Mouse (Mus musculus) forebrain, embryonic 15.5 days (tissue): ENCODE results near the gene Nfatc2ip. TPM values are rescaled to one million over a fixed set of nuclear protein-coding genes. Genes with fewer than 3 reads are reported as not detected.
"Not testable (repeated sequence)": the region's sequence is repeated elsewhere in the genome, so short reads cannot be mapped to it uniquely, and the experiment has no call there.

Experiments
- ATAC-seq: fragments of 200-750 bp; cut with Nextera tagmentation; replicated peaks from 2 replicates; pipeline ENCODE4 v1.8.0; 2017; ENCODE audit warnings: mild to moderate bottlenecking, moderate TSS enrichment, moderate library complexity
- H3K27ac ChIP-seq: fragments of 300-500 bp; sonication (generic); replicated peaks from 2 replicates; pipeline ENCODE4 v1.5.1; 2015; ENCODE audit warnings: mild to moderate bottlenecking, inconsistent platforms
- H3K27me3 ChIP-seq: fragments of 300-500 bp; sonication (generic); 2 replicates; pipeline ENCODE4 v1.6.1; 2015; ENCODE audit warnings: inconsistent platforms
- H3K36me3 ChIP-seq: fragments of 300-500 bp; sonication (generic); 2 replicates; pipeline ENCODE4 v1.6.1; 2015; ENCODE audit warnings: mild to moderate bottlenecking, inconsistent platforms
- H3K4me1 ChIP-seq: fragments of 300-500 bp; sonication (generic); 2 replicates; pipeline ENCODE4 v1.6.1; 2015; ENCODE audit warnings: inconsistent platforms
- H3K4me2 ChIP-seq: fragments of 300-500 bp; sonication (generic); replicated peaks from 2 replicates; pipeline ENCODE4 v1.6.1; 2015; ENCODE audit warnings: mild to moderate bottlenecking, inconsistent platforms
- H3K4me3 ChIP-seq: fragments of 300-500 bp; sonication (generic); 2 replicates; pipeline ENCODE4 v1.5.1; 2015; ENCODE audit warnings: mild to moderate bottlenecking, inconsistent platforms
- H3K9ac ChIP-seq: fragments of 300-500 bp; sonication (generic); replicated peaks from 2 replicates; pipeline ENCODE4 v1.6.1; 2015; ENCODE audit warnings: mild to moderate bottlenecking, inconsistent platforms
- H3K9me3 ChIP-seq: fragments of 300-500 bp; sonication (generic); 2 replicates; pipeline ENCODE4 v1.6.1; 2016; ENCODE audit warnings: inconsistent platforms
- WGBS: fragments of 180-500 bp; shearing (Covaris S2); methylation state at CpG from one replicate; pipeline ENCODE4 v1.1.7; 2015; ENCODE audit warnings: mixed read lengths; 5-methylcytosine and 5-hydroxymethylcytosine counted together
- polyA plus RNA-seq: library from polyadenylated mRNA; unstranded; fragments of >200 nt; fragmentation: Nextera tagmentation; extraction: Ambion mirVana; gene quantifications from 2 replicates; pipeline ENCODE4 v1.2.1, GENCODE M21; 2015

Gene Nfatc2ip
- polyA plus RNA-seq, 1 experiment from 2014 or later, result 3.0 TPM

DNA sequence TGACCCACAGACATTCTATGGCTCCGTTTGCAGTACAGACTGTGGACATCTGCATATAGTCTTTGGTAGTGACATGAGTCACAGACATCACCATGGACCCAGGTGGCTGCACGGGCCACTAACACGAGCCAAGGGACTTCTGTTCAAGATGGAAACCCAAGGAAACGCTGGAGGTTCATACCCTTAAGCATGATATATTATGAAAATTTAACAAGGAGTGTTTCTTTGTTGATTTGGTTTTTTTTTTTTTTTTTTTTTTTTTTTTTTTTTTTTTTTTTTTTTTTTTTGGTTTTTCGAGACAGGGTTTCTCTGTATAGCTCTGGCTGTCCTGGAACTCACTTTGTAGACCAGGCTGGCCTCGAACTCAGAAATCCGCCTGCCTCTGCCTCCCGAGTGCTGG, 6.0 kb upstream of the Nfatc2ip start:
- H3K4me1 ChIP-seq, H3K9ac ChIP-seq, H3K4me3 ChIP-seq, H3K4me2 ChIP-seq, ATAC-seq, H3K9me3 ChIP-seq, H3K36me3 ChIP-seq, H3K27me3 ChIP-seq, H3K27ac ChIP-seq: not testable (repeated sequence)
- WGBS, result 79% methylated on average over 8 of the region's 8 CpGs

DNA sequence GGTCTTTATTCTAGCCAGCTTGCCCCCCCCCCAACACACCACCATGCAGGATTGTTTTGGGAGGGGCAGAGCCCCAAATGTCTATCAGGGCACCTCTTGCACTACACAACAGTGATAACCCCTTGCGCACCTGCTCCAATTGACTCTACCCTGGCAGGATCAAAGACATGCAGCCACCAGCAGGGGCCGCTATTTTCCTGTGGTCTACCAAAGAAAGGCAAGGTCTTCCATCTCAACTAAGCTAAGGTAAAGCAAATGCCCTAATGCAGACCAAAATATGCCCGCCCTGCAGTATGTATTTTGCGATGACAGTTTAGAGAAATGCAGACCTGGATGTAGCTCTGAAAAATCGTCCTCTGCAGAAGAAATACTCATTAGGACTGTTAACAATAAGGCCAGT, 3.0 kb upstream of the Nfatc2ip start:
- H3K4me3 ChIP-seq, result no peak overlapping the region
- H3K9ac ChIP-seq, result no peak overlapping the region
- H3K4me1 ChIP-seq, result peaks cover 12% of the 10 kb centered on the region
- no peak overlapping the region for H3K27ac ChIP-seq
- H3K27me3 ChIP-seq, result no peaks in the 10 kb centered on the region
- 11% methylated on average over 5 of the region's 5 CpGs for WGBS
- no peak overlapping the region for H3K4me2 ChIP-seq
- no peak for ATAC-seq
- H3K9me3 ChIP-seq, result no peaks in the 10 kb centered on the region
- no peaks in the 10 kb centered on the region for H3K36me3 ChIP-seq

DNA sequence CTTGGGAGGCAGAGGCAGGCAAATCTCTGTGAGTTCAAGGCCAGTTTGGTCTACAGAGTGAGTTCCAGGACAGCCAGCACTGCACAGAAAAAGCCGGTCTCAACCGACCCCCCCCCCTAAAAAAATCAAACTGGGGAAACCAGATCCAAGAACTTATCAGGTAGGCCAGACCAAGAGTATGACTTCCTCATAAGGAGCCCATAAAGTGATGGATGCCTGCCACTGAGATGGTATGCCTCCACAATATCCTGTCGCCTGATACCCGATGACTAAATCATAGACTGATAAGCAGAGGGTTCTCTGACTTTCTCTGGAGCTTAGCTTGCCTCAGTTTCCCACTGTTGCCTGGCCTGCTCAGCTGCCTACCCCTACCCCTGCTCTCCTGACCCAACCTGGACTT, 1.3 kb upstream of the Nfatc2ip start:
- H3K4me3 ChIP-seq, result no peak overlapping the region
- H3K4me2 ChIP-seq, result no peak overlapping the region
- H3K9ac ChIP-seq, result no peak overlapping the region
- WGBS, result 94% methylated on average over 4 of the region's 4 CpGs
- no peak overlapping the region for H3K27ac ChIP-seq
- H3K27me3 ChIP-seq, result no peaks in the 10 kb centered on the region
- H3K9me3 ChIP-seq, result no peaks in the 10 kb centered on the region
- no peak for ATAC-seq
- H3K36me3 ChIP-seq, result no peaks in the 10 kb centered on the region
- peaks cover 12% of the 10 kb centered on the region for H3K4me1 ChIP-seq

GRCm38 (mm10) chr7:126397221-126397620, 684 bp upstream of the Nfatc2ip start:
- Histone ChIP-seq H3K4me2 (peak overlapping the region; percentile 22; the same call in 1 of the 2 replicates), H3K36me3 (no peaks in the 10 kb centered on the region), H3K27ac (no peak overlapping the region), H3K27me3 (no peaks in the 10 kb centered on the region), H3K4me3 (0 out of 2 replicates have a peak overlapping the region, but pooled peaks have one; percentile 98), H3K9me3 (no peaks in the 10 kb centered on the region), H3K4me1 (peaks cover 12% of the 10 kb centered on the region), H3K9ac (no peak overlapping the region; the same call in 1 of the 2 replicates)
- no peak for ATAC-seq
- WGBS, result 48% methylated on average over 6 of the region's 6 CpGs

DNA sequence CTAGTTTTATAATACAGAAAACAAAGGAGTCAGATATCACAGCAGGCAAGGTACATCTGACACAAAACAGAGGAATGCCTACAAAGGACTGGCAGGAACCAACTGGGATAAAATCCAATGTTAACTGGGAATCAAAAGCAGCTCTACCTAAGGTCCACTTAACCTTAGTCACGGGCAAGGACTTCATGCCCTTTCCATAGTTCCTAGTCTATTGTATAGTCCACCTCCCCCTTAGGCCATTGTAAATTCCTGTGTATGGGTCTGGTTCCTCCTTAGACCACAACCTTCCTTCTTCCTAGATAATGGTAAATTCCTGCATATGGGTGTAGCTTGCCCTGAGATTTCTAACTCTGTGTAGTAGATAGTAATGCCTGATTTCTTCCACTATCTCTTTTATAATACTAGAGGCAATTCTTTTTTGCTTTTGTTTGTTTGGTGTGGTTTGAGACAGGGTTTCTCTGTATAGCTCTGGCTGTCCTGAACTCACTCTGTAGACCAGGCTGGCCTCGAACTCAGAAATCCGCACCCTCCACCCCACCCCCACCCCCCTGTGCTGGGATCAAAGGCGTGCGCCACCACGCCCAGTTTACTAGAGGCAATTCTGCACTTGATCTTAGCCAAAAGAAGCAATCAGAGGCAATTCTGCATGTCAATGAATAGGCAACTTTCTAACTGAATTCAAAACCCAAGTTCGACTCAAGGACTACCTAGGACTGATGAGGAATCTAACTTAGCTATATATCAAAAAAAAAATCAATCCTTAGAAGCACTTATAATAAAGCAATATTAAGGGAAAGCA, 4.3 kb downstream of the Nfatc2ip start:
- H3K9ac ChIP-seq, ATAC-seq: not testable (repeated sequence)

DNA sequence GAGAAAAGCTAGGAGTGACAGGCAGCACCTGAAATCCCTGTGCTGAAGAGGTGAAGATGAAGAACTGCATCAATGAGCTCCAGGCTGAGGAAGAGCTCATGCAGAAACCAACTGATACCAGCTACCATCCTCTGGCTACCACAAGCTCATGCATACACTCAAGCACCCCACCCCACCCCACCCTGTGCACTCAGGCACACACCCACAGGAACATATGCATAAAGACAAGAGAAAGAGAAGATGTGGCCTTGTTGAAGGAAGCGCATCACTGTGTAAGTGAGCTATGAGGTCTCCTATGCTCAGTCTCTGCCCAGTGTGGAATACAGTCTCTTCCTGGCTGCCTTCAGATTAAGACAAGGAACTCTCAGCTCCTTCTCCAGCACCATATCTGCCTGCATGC, 8.4 kb downstream of the Nfatc2ip start:
- H3K9me3 ChIP-seq, result no peaks in the 10 kb centered on the region
- H3K36me3 ChIP-seq, result peaks cover 23% of the 10 kb centered on the region
- H3K27ac ChIP-seq, result no peak overlapping the region
- no peaks in the 10 kb centered on the region for H3K27me3 ChIP-seq
- no peaks in the 10 kb centered on the region for H3K4me1 ChIP-seq
- 100% methylated on average over 1 of the region's 1 CpGs for WGBS
- ATAC-seq, result no peak
- H3K4me2 ChIP-seq, result no peak overlapping the region
- no peak overlapping the region for H3K9ac ChIP-seq
- no peak overlapping the region for H3K4me3 ChIP-seq

More for the DNA sequence above, 4.3 kb downstream of the Nfatc2ip start:
- WGBS, result 93% methylated on average over 7 of the region's 7 CpGs
- not testable (repeated sequence) for H3K9me3 ChIP-seq, H3K27me3 ChIP-seq, H3K27ac ChIP-seq, H3K4me2 ChIP-seq, H3K4me3 ChIP-seq
- peaks cover 13% of the 10 kb centered on the region for H3K36me3 ChIP-seq
- H3K4me1 ChIP-seq, result peaks cover 12% of the 10 kb centered on the region

- WGBS, result 87% methylated on average over 5 of the region's 5 CpGs
- Histone ChIP-seq H3K27me3 (no peaks in the 10 kb centered on the region), H3K4me3 (no peak overlapping the region), H3K36me3 (peaks cover 11% of the 10 kb centered on the region), H3K9ac (no peak overlapping the region), H3K4me2 (no peak overlapping the region), H3K27ac (no peak overlapping the region), H3K4me1 (no peaks in the 10 kb centered on the region), H3K9me3 (no peaks in the 10 kb centered on the region)
- no peak for ATAC-seq
These were observed 13.0 kb downstream of the Nfatc2ip start for GRCm38 (mm10) chr7:126383565-126383964.

DNA sequence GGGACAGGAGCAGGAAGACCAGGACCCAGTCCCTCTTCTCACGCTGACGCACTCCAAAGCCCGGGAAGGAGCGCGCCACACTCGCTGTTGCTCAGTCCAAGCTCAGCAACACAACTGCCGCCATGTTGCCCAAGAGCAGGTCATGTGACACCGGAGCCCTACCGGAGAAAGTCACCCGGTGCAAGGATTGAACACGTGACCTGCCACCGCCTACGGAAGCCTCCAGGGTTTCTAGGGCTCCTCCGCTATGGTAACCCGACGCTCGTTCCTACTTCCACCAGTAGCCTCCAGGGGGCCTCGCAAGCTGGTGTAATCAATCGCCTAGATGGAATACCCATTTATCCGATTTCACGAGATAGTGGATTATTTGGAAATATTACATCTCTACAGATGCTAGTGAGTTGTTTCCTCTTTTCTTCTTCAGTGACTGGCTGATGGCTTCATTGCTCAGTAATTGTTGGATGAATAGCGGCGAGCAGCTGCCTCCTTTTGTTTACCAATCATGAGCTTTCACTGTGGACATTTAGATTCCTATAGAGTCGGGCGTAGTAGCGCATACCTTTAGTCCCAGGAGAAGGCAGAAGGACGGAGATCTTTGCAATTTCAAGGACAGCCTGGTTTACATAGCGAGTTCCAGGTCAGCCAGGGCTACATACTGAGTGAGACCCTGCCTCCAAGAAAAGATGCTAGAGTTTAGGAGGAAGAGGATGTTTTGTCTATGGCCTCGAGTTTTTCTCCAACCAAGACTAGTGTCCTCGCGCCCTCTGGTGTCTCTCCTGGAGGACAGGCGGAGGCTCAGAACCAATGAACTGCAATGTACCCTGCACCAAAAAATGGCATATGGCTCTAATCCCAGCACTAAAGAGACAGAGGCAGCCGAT, 19.0 kb downstream of the Nfatc2ip start, which contains the start of gene Spns1:
TSS of gene Spns1 (minus strand) at position 173 of the 881 bp plus-strand sequence.
- peak within 1 kb of the TSS; percentile 86 for H3K4me3 ChIP-seq
- ATAC-seq, result peak; percentile 96
- peaks cover 13% of the 10 kb centered on the region for H3K36me3 ChIP-seq
- peak within 1 kb of the TSS; percentile 85 for H3K9ac ChIP-seq
- no peaks in the 10 kb centered on the region for H3K9me3 ChIP-seq
- H3K27me3 ChIP-seq, result no peaks in the 10 kb centered on the region
- H3K27ac ChIP-seq, result peak within 1 kb of the TSS; percentile 89
- peaks cover 23% of the 10 kb centered on the region for H3K4me1 ChIP-seq
- peak within 1 kb of the TSS; percentile 86 for H3K4me2 ChIP-seq
- under 1% methylated on average over 33 of the region's 33 CpGs for WGBS

GRCm38 (mm10) chr7:126376903-126377277, 19.6 kb downstream of the Nfatc2ip start:
- Histone ChIP-seq H3K4me3 (peak overlapping the region; percentile 86), H3K4me2 (peak overlapping the region; percentile 86), H3K36me3 (peaks cover 18% of the 10 kb centered on the region), H3K9me3 (no peaks in the 10 kb centered on the region), H3K9ac (peak overlapping the region; percentile 85), H3K27me3 (no peaks in the 10 kb centered on the region), H3K27ac (peak overlapping the region; percentile 89), H3K4me1 (peaks cover 23% of the 10 kb centered on the region)
- WGBS, result 1% methylated on average over 27 of the region's 27 CpGs
- ATAC-seq, result peak; percentile 77

DNA sequence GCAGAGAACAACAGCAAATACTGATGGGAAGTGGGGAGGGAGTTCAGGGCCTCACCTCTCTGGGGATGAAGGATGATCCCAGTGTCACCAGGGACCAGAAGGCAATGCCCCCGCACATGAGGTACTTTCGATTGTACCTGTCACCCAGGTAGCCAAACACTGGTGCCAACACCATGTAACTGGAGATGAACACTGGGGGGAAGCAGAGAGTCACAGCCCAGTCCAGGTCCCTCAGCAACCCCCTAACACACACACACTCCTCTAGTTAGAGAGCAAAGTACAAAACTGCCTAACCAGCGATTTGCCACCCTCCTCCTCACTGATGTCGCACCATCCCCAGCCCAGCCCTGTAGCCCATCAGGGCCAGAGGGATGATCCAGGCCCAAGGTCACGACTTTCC, 21.5 kb downstream of the Nfatc2ip start:
- Histone ChIP-seq H3K9ac (no peak overlapping the region), H3K4me1 (peaks cover 23% of the 10 kb centered on the region), H3K36me3 (peaks cover 37% of the 10 kb centered on the region), H3K4me3 (no peak overlapping the region), H3K27me3 (no peaks in the 10 kb centered on the region), H3K9me3 (no peaks in the 10 kb centered on the region), H3K4me2 (no peak overlapping the region), H3K27ac (no peak overlapping the region)
- ATAC-seq, result no peak
- WGBS, result 83% methylated on average over 5 of the region's 5 CpGs

- H3K9me3 ChIP-seq, result no peaks in the 10 kb centered on the region
- H3K4me2 ChIP-seq, result no peak overlapping the region
- ATAC-seq, result no peak
- H3K9ac ChIP-seq, result no peak overlapping the region
- no peak overlapping the region for H3K27ac ChIP-seq
- no peaks in the 10 kb centered on the region for H3K27me3 ChIP-seq
- 77% methylated on average over 6 of the region's 6 CpGs for WGBS
- no peak overlapping the region for H3K4me3 ChIP-seq
- H3K4me1 ChIP-seq, result peaks cover 23% of the 10 kb centered on the region
- peaks cover 41% of the 10 kb centered on the region for H3K36me3 ChIP-seq
These were observed 22.0 kb downstream of the Nfatc2ip start for GRCm38 (mm10) chr7:126374526-126374925.

GRCm38 (mm10) chr7:126373007-126373406, 23.5 kb downstream of the Nfatc2ip start:
- no peaks in the 10 kb centered on the region for H3K27me3 ChIP-seq
- no peak overlapping the region for H3K27ac ChIP-seq
- H3K36me3 ChIP-seq, result peaks cover 47% of the 10 kb centered on the region
- no peak overlapping the region for H3K4me3 ChIP-seq
- ATAC-seq, result no peak
- WGBS, result 87% methylated on average over 9 of the region's 9 CpGs
- no peak overlapping the region for H3K4me2 ChIP-seq
- H3K4me1 ChIP-seq, result peaks cover 22% of the 10 kb centered on the region
- H3K9ac ChIP-seq, result no peak overlapping the region
- H3K9me3 ChIP-seq, result no peaks in the 10 kb centered on the region
